Mouse (Mus musculus): ENCODE measurements around the gene Gpr137. TPM values are rescaled to one million over a fixed set of nuclear protein-coding genes. Genes with fewer than 3 reads are reported as not detected.

The Gpr137 gene
- polyA plus RNA-seq, 1 experiment from 2014 or later = 24.7 TPM

DNA sequence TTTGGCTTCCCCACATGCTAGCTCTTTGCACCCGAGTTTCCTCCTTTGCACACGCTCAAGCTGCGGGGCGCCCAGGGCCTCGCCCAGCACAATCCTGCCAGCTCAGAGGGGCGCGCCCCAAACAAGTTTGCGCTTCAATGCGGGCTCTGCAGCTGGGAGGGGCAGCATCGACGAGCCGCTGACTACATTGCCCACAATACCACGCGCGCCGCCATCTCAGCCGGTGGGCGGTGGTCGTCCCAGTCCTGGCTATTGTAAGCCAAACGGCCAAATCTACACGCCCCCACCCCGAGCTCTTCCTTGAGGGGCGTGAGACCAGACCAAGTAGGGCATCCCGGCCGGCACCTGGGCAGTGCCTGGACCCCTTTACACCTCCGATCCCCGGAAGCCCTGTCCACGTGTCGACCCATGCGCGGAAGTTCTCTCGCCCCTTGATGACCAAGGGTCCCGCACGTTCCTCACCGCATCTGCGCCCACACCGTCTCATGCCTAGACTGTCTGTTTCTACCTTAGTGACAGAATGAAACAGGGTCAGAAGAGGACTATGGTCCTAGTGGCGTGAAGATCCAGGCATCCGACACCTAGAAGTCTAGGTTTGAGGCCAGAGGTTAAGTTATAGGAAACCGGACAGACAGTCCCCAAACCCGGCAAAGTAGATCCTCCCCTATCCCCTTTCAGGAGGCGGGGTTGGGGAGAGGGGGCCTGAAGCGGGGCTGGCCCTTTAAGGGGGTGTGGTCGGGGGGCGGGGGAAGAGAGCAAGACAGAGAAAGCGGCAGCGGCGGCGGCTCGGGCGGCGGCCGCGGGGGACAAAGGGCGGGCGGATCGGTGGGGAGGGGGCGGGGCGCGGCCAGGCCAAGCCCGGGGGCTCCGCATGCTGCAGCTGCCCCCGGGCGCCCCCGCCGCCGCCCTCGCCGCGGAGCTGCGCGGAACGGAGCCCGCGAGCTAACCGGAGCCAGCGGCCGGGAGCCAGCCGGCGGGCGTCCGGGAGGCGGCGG is 32.2 kb upstream of the Gpr137 start, which contains the start of gene Ppp1r14b:
TSS of gene Ppp1r14b (plus strand) at position 758 of the 995 bp plus-strand sequence.
- no peak for TF ChIP-seq EP300 (optimal IDR thresholded peaks at IDR 0.05)
- no peak for TF ChIP-seq CTCF (IDR thresholded peaks at IDR 0.05; ENCODE audit: low read depth)
- peaks cover 13% of the 10 kb centered on the region for H3K4me1 ChIP-seq (replicated peaks; ENCODE audit: control insufficient read depth, insufficient read depth)
- peaks cover 6% of the 10 kb centered on the region for H3K36me3 ChIP-seq (ENCODE audit: control insufficient read depth, insufficient read depth, low read length)
- H3K27ac ChIP-seq (replicated peaks) = peak within 1 kb of the TSS; percentile 93
- H3K9me3 ChIP-seq (ENCODE audit: control insufficient read depth, low read length) = no peaks in the 10 kb centered on the region
- H3K9ac ChIP-seq (ENCODE audit: low read length) = peak within 1 kb of the TSS; percentile 69
- H3K27me3 ChIP-seq (ENCODE audit: control insufficient read depth, insufficient read depth, low read length) = no peaks in the 10 kb centered on the region
- H3K4me2 ChIP-seq (replicated peaks; ENCODE audit: low read depth) = peak within 1 kb of the TSS; percentile 74
- DNase-seq (ENCODE audit: low spot score) (peak; percentile 92), ATAC-seq (ENCODE audit: low FRiP score, low TSS enrichment) (peak; percentile 74)
- WGBS = 1% methylated on average over 46 of the region's 84 CpGs
- H3K4me3 ChIP-seq (ENCODE audit: low read depth, low read length) = peak within 1 kb of the TSS; percentile 65

DNA sequence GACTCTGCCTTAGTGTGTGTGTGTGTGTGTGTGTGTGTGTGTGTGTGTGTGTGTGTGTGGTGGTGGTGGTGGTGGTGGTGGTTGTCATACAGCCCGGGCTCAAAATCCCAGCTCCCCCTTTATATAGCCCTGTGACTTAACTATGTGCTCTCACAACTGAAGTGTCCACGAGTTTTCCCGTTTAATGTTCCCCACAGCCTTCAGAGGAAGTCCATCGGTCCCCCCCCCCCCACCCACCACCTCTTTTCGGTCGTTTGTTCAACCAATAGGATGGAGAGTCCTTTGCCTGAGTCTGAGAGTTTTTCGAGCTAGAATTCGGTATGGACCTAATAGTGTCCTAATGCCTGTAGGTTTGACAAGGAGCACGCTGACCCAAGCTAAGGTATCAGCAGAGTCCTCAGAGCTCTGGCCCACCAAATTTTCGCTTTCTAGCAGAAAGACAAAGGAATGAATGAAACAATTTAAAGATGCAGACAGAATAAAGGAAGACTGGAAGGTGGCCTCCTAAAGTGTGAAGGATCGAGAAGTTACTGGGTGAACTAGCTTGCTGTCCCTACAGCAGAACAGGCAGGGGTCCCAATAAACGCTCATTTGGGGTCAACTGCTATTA is 31.4 kb upstream of the Gpr137 start:
- Histone ChIP-seq H3K27me3 (ENCODE audit: control insufficient read depth, insufficient read depth, low read length) (no peaks in the 10 kb centered on the region), H3K9ac (ENCODE audit: low read length) (no peak overlapping the region), H3K4me2 (replicated peaks; ENCODE audit: low read depth) (peak overlapping the region; percentile 74), H3K27ac (replicated peaks) (peak overlapping the region; percentile 93), H3K4me3 (ENCODE audit: low read depth, low read length) (peak overlapping the region; percentile 65), H3K4me1 (replicated peaks; ENCODE audit: control insufficient read depth, insufficient read depth) (peaks cover 13% of the 10 kb centered on the region), H3K9me3 (ENCODE audit: control insufficient read depth, low read length) (no peaks in the 10 kb centered on the region), H3K36me3 (ENCODE audit: control insufficient read depth, insufficient read depth, low read length) (peaks cover 6% of the 10 kb centered on the region)
- no peak for TF ChIP-seq EP300 (optimal IDR thresholded peaks at IDR 0.05)
- no peak for TF ChIP-seq CTCF (IDR thresholded peaks at IDR 0.05; ENCODE audit: low read depth)
- 31% methylated on average over 12 of the region's 12 CpGs for WGBS
- DNase-seq (ENCODE audit: low spot score) = no peak
- ATAC-seq (ENCODE audit: low FRiP score, low TSS enrichment) = no peak

DNA sequence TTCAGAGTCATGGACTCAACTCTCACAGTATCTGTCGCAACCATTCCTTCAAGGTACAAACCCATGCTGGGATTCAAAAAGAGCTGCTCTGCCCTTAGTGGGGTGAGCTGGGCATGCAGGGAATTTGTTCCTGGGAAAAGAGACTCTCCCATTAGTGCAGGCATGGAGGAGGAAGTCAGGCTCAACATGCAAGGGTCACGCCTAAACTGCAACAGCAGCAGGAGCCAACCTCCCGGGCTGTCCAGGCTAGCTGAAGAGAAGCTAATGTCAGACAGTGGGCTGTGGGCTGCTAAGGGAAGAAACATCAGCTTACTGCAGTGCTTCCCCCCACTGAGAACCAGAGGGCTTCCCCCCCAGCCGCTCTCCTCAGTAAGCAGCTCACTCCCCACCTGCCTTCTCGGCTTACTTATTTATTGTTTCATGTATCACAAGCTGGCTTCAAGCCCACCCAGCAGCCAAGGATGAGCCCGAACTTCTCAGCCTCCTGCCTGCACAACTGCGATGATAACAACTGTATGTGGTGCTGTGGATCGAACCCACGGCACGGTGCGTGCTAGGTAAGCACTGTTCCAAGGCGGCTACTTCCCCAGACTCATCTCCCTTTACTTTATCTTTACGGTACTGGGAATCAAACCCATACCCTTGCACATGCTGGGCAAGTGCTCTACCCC is 30.1 kb upstream of the Gpr137 start:
- Histone ChIP-seq H3K4me3 (ENCODE audit: low read depth, low read length) (no peak overlapping the region), H3K9me3 (ENCODE audit: control insufficient read depth, low read length) (no peaks in the 10 kb centered on the region), H3K27me3 (ENCODE audit: control insufficient read depth, insufficient read depth, low read length) (no peaks in the 10 kb centered on the region), H3K4me1 (replicated peaks; ENCODE audit: control insufficient read depth, insufficient read depth) (peaks cover 10% of the 10 kb centered on the region), H3K9ac (ENCODE audit: low read length) (no peak overlapping the region), H3K4me2 (replicated peaks; ENCODE audit: low read depth) (no peak overlapping the region), H3K36me3 (ENCODE audit: control insufficient read depth, insufficient read depth, low read length) (no peaks in the 10 kb centered on the region), H3K27ac (replicated peaks) (peak overlapping the region; percentile 56; the same call in 1 of the 2 replicates)
- 76% methylated on average over 13 of the region's 13 CpGs for WGBS
- no peak for DNase-seq (ENCODE audit: low spot score)
- ATAC-seq (ENCODE audit: low FRiP score, low TSS enrichment) = no peak
- TF ChIP-seq EP300 (optimal IDR thresholded peaks at IDR 0.05) (no peak), CTCF (IDR thresholded peaks at IDR 0.05; ENCODE audit: low read depth) (no peak)

DNA sequence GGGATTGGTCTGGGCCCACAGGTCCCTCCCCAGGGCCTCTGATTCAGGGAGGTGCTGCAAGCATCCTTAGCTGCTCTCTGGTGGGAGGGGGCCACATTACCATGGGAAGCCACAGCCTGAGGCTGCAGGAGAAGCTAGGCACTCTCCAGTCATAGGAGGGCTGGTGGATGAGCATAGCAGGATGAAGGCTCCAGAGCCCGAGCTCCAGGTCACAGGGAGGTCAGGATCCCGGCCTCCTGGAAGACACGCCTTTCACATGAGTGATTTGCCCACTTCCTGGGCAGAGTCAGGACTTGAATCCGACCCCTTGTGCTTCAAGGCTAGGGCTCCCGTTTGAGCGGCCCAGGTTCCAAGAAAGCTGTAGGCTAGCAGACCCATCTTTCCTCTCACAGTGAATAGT is 29.4 kb upstream of the Gpr137 start:
- no peak for TF ChIP-seq EP300 (optimal IDR thresholded peaks at IDR 0.05)
- TF ChIP-seq CTCF (IDR thresholded peaks at IDR 0.05; ENCODE audit: low read depth) = no peak
- Histone ChIP-seq H3K9me3 (ENCODE audit: control insufficient read depth, low read length) (no peaks in the 10 kb centered on the region), H3K27me3 (ENCODE audit: control insufficient read depth, insufficient read depth, low read length) (no peaks in the 10 kb centered on the region), H3K4me2 (replicated peaks; ENCODE audit: low read depth) (no peak overlapping the region), H3K27ac (replicated peaks) (peak overlapping the region; percentile 56; the same call in 1 of the 2 replicates), H3K4me3 (ENCODE audit: low read depth, low read length) (no peak overlapping the region), H3K4me1 (replicated peaks; ENCODE audit: control insufficient read depth, insufficient read depth) (peaks cover 10% of the 10 kb centered on the region), H3K36me3 (ENCODE audit: control insufficient read depth, insufficient read depth, low read length) (no peaks in the 10 kb centered on the region), H3K9ac (ENCODE audit: low read length) (no peak overlapping the region)
- no peak for DNase-seq (ENCODE audit: low spot score)
- 31% methylated on average over 6 of the region's 6 CpGs for WGBS
- ATAC-seq (ENCODE audit: low FRiP score, low TSS enrichment) = no peak

DNA sequence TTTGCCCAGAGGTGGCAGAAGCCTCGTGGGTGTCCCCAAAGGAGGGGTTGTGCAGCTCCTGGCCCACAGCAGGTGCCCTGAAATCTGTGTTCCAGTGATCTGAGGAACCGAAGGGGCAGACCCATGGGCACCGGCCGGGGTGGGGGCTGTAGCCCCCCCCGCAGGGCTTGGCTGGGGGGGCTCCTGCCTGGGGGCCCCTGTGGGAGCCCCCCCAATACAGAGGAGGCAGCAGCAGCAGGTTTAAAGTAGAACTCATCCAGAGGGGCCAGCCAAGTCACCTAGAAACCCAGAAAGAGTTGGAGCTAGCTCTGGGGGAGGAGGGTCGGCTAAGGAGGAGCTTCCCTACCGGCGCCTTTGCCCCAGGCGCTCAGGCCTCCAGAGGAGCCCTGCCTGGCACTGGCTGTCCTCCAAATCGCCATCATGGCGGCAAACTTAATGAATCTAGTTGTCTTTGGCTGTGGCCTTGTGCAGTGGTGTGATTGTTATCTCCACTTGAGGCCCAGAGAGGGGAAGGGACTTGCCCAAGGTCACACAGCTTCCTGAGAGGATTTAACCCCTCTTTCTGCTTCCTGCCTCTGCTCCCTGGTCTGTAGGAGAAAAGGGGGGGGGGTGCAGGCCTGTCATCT is 28.3 kb upstream of the Gpr137 start:
- Histone ChIP-seq H3K4me2 (replicated peaks; ENCODE audit: low read depth) (peak overlapping the region; percentile 87), H3K36me3 (ENCODE audit: control insufficient read depth, insufficient read depth, low read length) (peaks cover 10% of the 10 kb centered on the region), H3K9ac (ENCODE audit: low read length) (peak overlapping the region; percentile 31; the same call in 1 of the 2 replicates), H3K27ac (replicated peaks) (peak overlapping the region; percentile 25; the same call in 1 of the 2 replicates), H3K9me3 (ENCODE audit: control insufficient read depth, low read length) (no peaks in the 10 kb centered on the region), H3K4me3 (ENCODE audit: low read depth, low read length) (no peak overlapping the region), H3K4me1 (replicated peaks; ENCODE audit: control insufficient read depth, insufficient read depth) (peaks cover 10% of the 10 kb centered on the region), H3K27me3 (ENCODE audit: control insufficient read depth, insufficient read depth, low read length) (no peaks in the 10 kb centered on the region)
- 33% methylated on average over 10 of the region's 11 CpGs for WGBS
- no peak for TF ChIP-seq CTCF (IDR thresholded peaks at IDR 0.05; ENCODE audit: low read depth)
- no peak for TF ChIP-seq EP300 (optimal IDR thresholded peaks at IDR 0.05)
- DNase-seq (ENCODE audit: low spot score) (no peak), ATAC-seq (ENCODE audit: low FRiP score, low TSS enrichment) (no peak)

All from stomach, postnatal 0 days (tissue).